Mouse (Mus musculus) embryonic fibroblast, embryonic 13.5 days (primary cell): ENCODE data around the gene Ptpru.

ENCODE experiments used
- CTCF ChIP-seq: IDR thresholded peaks from 2 replicates; pipeline ENCODE4 v1.5.1; 2011; ENCODE audit warnings: mild to moderate bottlenecking, control low read depth, low read length, moderate library complexity, borderline replicate concordance; ENCODE audit not compliant: insufficient read depth
- POLR2A ChIP-seq: IDR thresholded peaks from 2 replicates; pipeline ENCODE4 v1.6.1; 2011; ENCODE audit warnings: low read depth, mild to moderate bottlenecking, control low read depth, low read length, moderate library complexity

GRCm38 (mm10) chr4:131833971-131834609 lies 4.0 kb downstream of the Ptpru start:
- TF ChIP-seq CTCF (no peak), POLR2A (no peak)
